Mouse (Mus musculus) telencephalon, adult 2 months (tissue): ENCODE results near the gene Rfc4.
"Not testable (repeated sequence)": the region's sequence is repeated elsewhere in the genome, so short reads cannot be mapped to it uniquely, and the experiment has no call there.

Source experiments
- DNase-seq: peaks from one replicate; pipeline ENCODE4 v3.0.0-alpha.2; 2011; ENCODE audit warnings: low read depth, low spot score

The Rfc4 gene

DNA sequence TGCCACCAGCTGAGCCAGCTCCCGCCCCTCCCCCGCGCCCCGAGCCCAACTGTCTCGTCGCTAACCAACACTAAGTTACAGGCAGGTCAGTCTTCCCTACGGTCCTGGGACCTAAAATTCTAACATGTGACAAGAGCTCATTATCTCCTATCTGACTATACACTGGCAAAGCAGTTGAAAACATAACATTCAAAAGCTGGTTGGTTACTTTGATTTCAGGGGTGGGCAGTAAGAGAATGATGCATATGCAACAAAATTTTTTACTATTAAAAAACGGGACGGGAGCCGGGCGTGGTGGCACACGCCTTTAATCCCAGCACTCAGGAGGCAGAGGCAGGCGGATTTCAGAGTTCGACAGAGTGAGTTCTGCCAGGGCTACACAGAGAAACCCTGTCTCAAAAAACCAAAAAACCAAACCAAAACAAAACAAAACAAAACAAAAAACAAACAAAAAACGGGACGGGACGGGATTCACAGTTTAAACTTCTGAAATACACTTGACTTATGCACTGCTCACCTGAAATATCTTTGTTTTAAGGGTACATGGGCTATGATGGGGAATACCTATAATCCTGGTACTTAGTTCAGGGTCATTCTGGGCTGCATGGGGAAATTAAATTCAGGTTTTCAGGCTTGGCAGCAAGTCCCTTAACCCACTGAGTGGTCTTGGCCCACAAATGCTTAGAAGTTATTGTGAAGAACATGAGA, 24.3 kb downstream of the Rfc4 start:
- no peak for DNase-seq

DNA sequence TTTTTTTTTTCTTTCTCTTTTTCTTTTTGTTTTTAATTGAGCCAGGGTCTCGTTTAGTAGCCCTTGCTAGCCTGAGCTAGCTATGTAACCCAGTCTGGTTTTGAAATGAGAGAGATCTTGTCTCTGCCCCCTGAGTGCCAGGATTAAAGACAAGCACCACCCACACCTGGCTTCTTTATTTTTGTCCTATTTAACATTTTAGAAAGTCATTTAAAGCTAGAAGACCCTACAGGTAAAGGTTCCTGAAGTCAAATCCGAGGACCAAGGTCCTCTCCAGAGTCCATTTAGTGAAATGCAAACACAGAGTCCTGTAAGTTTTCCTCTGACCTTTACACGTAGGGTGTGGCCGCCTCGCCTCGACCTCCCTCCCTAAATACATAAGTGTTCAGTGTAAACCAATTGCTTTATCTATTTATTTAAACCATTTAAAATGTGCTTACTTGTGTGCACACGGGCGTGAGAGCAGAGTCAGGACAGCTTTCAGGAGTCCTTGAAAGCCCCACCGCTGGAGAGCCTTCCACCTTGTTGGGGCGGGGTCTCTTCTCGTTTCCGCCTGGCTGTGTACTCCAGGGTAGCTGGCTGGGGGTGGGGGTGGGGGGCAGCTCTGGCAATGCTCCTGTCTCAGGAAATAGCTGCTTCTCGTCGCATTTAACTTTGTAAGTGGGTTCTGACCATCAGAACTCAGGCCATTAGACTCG, 25.0 kb downstream of the Rfc4 start:
- DNase-seq, result no peak

DNA sequence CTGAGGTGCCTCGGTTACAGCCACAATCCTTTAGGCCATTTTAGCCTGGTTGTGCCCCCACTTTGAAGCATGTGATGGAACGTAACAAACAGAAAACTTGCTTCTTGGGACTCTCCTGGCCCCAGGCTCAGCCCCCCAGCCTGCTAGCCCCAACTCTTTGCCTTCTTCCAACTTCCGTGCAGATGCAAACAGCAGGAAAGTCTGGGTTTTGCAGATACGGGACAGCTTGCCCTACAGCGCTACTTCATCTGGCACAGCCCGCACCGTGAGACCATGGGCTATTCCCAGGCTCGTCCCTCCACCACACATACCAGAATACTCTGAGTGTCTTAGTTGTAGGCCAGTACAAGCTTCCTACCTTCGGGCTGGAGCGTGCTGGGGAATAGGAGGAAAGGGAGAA, 26.9 kb downstream of the Rfc4 start:
- DNase-seq, result no peak

DNA sequence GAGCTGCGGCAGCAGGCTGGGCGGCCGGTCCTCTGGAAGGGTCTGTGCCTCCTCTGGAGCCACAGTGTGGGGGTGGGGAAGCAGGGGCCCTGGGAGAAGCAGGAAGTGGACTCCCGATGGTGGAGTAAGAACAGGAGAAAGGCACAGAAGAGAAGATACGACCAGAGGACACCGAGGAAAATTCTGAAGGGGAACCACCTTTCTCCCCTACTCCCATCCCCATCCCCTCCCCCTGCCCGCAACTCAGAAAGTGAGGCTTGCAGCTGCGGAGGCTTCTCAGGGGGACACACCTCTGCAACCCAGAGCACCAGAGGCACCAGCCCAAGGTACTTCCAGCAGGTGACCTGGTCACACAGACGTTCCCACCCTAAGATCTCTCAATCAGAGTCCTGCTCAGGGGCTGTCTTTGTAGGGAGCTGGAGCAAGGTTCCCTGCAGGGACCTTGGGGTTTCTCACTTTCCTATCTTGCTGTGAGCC, 27.4 kb downstream of the Rfc4 start:
- no peak for DNase-seq

DNA sequence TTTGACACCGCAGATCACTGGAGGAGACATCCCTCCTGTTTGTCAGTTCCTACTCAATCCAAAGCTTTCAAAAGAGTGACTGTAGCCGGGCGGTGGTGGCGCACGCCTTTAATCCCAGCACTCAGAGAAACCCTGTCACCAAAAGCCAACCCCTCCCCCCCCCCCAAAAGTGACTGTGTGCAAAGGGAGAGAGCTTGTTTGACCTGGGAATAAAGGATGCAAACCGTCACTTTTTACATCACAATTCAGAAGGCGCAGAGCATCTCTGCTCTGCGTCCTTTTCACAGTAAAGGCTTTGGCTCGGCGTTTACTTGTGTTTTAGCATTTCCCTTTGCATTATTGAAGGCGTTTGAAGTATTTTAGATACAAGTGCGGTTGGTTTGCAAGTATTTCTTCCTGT, 27.9 kb downstream of the Rfc4 start:
- no peak for DNase-seq

DNA sequence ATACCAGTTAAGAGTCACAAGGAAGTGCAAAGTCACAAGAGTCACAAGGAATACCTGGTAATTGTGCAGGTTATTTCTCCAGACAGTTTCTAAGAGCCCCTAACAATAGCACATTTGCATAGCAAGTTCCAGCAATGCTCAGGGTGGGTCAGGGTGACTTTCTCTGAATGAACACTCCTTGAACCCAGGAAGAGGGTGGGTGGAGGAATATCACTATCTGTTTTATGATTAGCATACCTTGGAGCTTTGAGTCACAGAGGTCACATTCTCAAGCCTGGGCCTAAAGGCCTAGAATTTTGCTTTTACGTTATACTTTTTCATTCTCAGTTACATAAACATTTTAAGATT, 29.5 kb downstream of the Rfc4 start:
- DNase-seq, result not testable (repeated sequence)

DNA sequence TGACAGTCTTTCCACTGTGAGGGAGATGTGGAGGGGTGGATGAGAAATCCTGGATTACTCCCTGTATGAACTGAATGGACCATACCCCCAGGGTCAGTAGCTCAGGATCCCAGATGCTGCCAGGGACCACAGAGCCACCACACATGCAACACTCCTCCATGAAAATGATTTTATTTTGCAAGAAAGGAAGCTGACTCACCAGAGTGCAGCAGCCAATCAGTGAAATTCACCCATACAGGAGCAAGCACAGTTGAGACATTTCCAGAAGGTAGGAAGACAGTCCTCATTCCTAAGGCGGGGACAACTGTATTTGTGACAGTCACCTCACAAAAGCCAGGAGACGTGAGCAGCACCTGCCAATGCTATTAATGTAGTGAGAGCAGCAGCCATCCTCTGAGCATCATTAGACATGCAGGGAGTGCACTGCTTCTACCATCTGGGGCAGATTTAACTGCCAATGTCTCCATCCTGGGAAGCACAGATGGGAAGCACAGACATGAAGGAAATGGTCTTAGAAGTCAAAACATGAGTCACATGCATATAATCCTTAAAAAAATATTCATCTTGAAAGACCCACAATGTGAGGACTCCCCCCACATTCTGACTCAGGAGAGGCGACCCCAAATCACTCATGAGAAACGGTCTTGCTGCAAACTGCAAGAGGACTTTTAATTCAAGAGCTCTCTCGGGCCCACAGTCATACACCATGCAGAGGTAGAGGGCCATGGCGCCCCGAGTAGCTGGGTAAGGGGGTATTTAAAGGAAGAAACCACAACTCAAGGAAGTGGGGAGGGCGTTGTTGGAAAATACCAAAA, 30.0 kb downstream of the Rfc4 start:
- peak; percentile 48 for DNase-seq

DNA sequence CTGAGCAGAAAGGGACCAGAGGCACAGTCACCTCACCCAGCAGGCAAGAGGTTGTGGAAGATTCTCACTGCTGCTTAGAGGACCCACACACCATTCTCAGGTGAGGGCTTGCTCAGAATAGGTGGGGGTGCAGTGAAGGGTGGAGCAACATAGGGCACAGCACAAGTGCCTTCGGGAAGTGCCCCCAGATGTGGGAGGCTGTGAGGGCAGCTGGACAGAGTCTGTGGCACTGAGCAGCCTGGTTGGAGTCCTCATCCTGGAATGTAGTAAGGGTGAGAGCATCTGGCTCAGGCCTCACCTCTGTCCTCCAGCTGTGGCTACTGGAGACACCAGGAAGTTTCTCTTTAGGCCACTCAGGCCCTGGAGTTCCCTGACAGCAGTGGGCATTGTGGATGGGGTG, 30.7 kb downstream of the Rfc4 start:
- not testable (repeated sequence) for DNase-seq

DNA sequence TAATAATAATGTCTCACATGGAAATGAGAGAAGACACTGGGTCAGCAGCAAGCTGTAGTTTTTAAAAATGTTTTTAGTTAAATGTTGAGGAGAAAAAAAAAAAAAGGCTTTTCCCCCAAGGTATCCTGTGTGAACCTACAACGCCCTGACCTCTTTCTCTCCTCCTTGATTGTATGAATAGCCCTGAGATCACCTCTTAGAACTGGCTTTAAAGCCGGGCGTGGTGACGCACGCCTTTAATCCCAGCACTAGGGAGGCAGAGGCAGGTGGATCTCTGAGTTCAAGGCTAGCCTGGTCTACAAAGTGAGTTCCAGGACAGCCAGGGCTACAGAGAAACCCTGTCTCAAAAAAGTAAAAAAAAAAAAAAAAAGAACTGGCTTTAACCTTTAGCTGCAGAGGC, 32.0 kb downstream of the Rfc4 start:
- not testable (repeated sequence) for DNase-seq

DNA sequence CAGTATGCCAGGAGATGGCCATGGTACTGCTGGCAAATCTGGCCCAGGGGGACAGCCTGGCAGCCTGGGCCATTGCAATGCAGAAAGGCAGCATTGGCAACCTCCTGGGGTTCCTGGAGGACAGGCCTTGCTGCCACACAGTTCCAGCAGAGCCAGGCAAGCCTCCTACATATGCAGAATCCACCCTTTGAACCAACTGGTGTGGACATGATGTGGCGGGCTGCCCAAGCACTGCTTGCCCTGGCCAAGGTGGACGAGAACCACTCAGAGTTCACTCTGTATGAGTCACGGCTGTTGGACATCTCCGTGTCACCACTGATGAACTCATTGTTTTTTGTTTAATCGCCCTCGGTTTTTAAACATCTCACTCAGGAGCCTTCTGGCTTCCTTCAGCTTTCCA, 33.4 kb downstream of the Rfc4 start:
- no peak for DNase-seq

DNA sequence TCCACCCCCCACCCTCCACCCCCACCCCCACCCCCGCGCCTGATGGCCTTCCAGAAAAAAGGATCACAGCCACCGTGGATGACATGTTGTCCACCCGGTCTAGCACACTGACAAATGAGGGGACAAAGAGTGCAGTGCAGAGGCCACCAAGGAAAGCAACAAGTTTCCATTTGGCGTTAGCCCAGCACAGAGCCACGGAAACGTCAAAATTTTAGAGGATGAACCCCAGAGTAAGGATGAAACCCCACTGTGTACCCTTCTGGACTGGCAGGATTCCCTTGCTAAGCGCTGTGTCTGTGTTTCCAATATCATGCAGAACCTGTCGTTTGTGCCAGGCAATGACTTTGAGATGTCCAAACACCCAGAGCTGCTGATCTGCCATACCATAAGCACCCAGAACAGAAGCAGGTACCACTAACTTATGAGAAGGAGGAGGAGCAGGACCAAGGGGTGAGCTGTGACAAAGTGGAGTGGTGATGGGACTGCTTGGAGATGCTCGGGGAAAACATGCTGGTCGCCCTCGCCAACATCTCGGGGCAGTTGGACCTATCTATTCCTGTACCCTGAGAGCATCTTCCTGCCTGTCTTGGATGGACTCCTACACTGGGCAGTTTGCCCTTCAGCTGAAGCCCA, 34.1 kb downstream of the Rfc4 start:
- DNase-seq, result no peak

DNA sequence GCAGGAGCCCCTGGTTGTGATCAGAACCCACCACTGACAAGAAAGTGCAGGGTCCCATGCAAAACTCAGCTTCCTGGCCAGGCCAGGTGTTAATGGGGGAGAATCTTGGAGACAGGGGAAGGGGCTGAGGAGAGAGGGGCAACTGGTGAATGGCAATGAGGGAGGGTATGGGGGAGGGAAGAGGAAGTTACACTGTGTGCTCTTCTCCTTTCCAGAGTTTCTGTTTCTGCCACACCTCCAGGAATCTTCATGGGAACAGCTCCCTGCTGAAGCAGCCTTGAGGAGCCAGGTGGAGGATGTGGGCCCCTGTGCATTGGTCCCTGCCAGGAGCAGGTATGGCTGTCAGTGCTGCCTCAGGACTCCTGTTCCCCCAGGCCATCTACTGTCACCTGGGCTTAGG, 36.2 kb downstream of the Rfc4 start:
- DNase-seq, result not testable (repeated sequence)

DNA sequence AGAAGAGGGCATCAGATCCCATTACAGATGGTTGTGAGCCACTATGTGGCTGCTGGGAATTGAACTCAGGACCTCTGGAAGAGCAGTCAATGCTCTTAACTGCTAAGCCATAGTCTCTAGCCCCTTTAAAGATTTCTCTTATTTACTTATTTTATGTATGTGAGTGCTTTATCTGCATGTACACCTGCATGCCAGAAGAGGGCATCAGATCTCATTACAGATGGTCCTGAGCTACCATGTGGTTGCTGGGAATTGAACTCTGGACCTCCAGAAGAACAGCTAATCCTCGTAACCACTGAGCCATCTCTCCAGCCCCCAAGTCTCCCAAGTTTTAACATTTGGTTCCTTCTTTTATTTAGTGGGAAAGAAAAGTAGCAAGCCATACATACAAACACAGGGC, 39.0 kb downstream of the Rfc4 start:
- DNase-seq, result not testable (repeated sequence)

DNA sequence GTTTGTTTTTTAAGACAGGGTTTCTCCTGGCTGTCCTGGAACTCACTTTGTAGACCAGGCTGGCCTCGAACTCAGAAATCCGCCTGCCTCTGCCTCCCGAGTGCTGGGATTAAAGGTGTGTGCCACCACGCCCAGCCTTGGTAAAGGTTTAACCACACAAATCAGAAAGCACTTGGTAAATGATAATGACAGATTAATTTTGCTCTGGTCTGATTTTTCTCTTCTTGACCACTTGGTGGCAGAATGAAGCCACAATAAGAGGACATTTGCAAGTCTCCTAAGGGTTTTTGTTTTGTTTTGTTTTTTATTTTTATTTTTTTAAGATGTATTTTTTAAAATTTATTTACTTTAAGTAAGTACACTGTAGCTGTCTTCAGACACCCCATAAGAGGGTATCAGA, 39.8 kb downstream of the Rfc4 start:
- DNase-seq, result not testable (repeated sequence)

DNA sequence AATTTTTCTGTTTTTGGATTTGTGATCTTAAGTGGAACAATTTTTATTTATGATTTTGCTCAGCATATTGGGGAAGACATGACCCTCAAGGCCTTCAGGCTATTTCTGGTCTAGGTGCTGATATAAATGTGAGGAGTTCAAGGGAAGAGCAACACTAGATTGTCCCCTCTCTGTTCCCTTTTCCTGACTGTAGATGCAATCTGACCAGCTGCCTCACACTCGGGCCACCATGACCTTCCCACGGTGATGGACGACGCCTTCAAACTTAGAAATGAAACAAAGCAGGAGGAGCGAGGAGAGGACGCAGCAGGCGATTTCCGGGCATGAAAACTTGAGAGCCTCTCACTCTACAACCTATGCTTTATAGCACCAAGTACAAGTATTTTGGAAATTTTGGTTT, 40.4 kb downstream of the Rfc4 start:
- not testable (repeated sequence) for DNase-seq

DNA sequence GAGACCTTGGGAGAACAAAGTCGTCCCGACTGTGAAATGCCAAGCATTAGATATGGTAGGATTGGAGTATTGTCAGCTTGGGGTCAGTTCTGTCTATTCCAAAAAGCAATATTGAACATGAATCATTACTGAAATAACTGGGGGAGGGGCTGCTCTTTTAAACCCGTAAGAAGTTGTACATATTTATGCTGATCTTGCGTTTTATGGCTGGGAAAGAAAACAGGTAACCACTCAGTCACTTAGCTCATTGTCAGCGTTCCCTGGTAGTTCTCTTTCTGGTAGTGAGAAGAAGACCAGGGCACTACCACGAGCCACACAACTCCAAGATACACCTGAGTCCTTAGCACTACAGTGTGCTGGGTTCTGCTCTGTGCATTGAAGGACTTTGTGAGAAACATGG, 50.0 kb downstream of the Rfc4 start:
- DNase-seq, result not testable (repeated sequence)
